Mouse (Mus musculus) hindbrain, embryonic 13.5 days (tissue): ENCODE data around the gene Snrnp25. TPM values are rescaled to one million over a fixed set of nuclear protein-coding genes. Genes with fewer than 3 reads are reported as not detected.
A peak's percentile ranks its signal among the peaks of the same experiment; 100 is the strongest.

Experiments used
- ATAC-seq: fragments of 200-750 bp; cut with Nextera tagmentation; 2 replicates; pipeline ENCODE4 v1.8.0; 2017; ENCODE audit warnings: moderate TSS enrichment; ENCODE audit not compliant: low FRiP score
- H3K27ac ChIP-seq: fragments of 300-500 bp; sonication (generic); 2 replicates; pipeline ENCODE4 v1.5.1; 2015; ENCODE audit warnings: inconsistent platforms, mild to moderate bottlenecking, moderate library complexity
- H3K27me3 ChIP-seq: fragments of 300-500 bp; sonication (generic); 2 replicates; pipeline ENCODE4 v1.6.1; 2015; ENCODE audit warnings: mild to moderate bottlenecking, inconsistent platforms
- H3K36me3 ChIP-seq: fragments of 300-500 bp; sonication (generic); 2 replicates; pipeline ENCODE4 v1.6.1; 2015; ENCODE audit warnings: mild to moderate bottlenecking, inconsistent platforms
- H3K4me1 ChIP-seq: fragments of 300-500 bp; sonication (generic); replicated peaks from 2 replicates; pipeline ENCODE4 v1.6.1; 2015; ENCODE audit warnings: inconsistent platforms
- H3K4me2 ChIP-seq: fragments of 300-500 bp; sonication (generic); 2 replicates; pipeline ENCODE4 v1.6.1; 2015; ENCODE audit warnings: inconsistent platforms, mild to moderate bottlenecking, moderate library complexity
- H3K4me3 ChIP-seq: fragments of 300-500 bp; sonication (generic); 2 replicates; pipeline ENCODE4 v1.5.1; 2015; ENCODE audit warnings: mild to moderate bottlenecking, inconsistent platforms
- H3K9ac ChIP-seq: fragments of 300-500 bp; sonication (generic); 2 replicates; pipeline ENCODE4 v1.6.1; 2015; ENCODE audit warnings: mild to moderate bottlenecking, inconsistent platforms
- H3K9me3 ChIP-seq: fragments of 300-500 bp; sonication (generic); 2 replicates; pipeline ENCODE4 v1.6.1; 2016; ENCODE audit warnings: inconsistent platforms
- WGBS: fragments of 180-500 bp; shearing (Covaris S2); methylation state at CpG from one replicate; pipeline ENCODE4 v1.1.7; 2015; 5-methylcytosine and 5-hydroxymethylcytosine counted together
- polyA plus RNA-seq: library from polyadenylated mRNA; unstranded; fragments of >200 nt; fragmentation: Nextera tagmentation; extraction: Ambion mirVana; gene quantifications from 2 replicates; pipeline ENCODE4 v1.2.1, GENCODE M21; 2015

The Snrnp25 gene
- polyA plus RNA-seq, 1 experiment from 2014 or later, result 46.9 TPM

GRCm38 (mm10) chr11:32238093-32238860, 33.1 kb downstream of the Snrnp25 start:
- Histone ChIP-seq H3K27me3 (no peaks in the 10 kb centered on the region), H3K9ac (no peak overlapping the region), H3K36me3 (peaks cover 64% of the 10 kb centered on the region), H3K4me2 (no peak overlapping the region), H3K9me3 (no peaks in the 10 kb centered on the region), H3K4me1 (peaks cover 42% of the 10 kb centered on the region), H3K27ac (no peak overlapping the region), H3K4me3 (no peak overlapping the region)
- WGBS, result 67% methylated on average over 5 of the region's 5 CpGs
- no peak; the same call in 1 of the 2 replicates for ATAC-seq

GRCm38 (mm10) chr11:32241391-32241790, 36.2 kb downstream of the Snrnp25 start:
- H3K9me3 ChIP-seq, result no peaks in the 10 kb centered on the region
- H3K4me2 ChIP-seq, result no peak overlapping the region
- H3K4me3 ChIP-seq, result no peak overlapping the region
- H3K4me1 ChIP-seq, result peaks cover 11% of the 10 kb centered on the region
- peaks cover 64% of the 10 kb centered on the region for H3K36me3 ChIP-seq
- no peak overlapping the region for H3K9ac ChIP-seq
- H3K27me3 ChIP-seq, result no peaks in the 10 kb centered on the region
- no peak overlapping the region; the same call in 1 of the 2 replicates for H3K27ac ChIP-seq
- no peak for ATAC-seq

GRCm38 (mm10) chr11:32242209-32242608, 37.0 kb downstream of the Snrnp25 start:
- H3K9me3 ChIP-seq, result no peaks in the 10 kb centered on the region
- H3K4me3 ChIP-seq, result no peak overlapping the region
- 85% methylated on average over 3 of the region's 3 CpGs for WGBS
- no peak overlapping the region for H3K27ac ChIP-seq
- no peaks in the 10 kb centered on the region for H3K27me3 ChIP-seq
- H3K4me2 ChIP-seq, result no peak overlapping the region
- peaks cover 66% of the 10 kb centered on the region for H3K36me3 ChIP-seq
- H3K9ac ChIP-seq, result no peak overlapping the region
- no peak for ATAC-seq
- peaks cover 2% of the 10 kb centered on the region; the same call in 1 of the 2 replicates for H3K4me1 ChIP-seq

DNA sequence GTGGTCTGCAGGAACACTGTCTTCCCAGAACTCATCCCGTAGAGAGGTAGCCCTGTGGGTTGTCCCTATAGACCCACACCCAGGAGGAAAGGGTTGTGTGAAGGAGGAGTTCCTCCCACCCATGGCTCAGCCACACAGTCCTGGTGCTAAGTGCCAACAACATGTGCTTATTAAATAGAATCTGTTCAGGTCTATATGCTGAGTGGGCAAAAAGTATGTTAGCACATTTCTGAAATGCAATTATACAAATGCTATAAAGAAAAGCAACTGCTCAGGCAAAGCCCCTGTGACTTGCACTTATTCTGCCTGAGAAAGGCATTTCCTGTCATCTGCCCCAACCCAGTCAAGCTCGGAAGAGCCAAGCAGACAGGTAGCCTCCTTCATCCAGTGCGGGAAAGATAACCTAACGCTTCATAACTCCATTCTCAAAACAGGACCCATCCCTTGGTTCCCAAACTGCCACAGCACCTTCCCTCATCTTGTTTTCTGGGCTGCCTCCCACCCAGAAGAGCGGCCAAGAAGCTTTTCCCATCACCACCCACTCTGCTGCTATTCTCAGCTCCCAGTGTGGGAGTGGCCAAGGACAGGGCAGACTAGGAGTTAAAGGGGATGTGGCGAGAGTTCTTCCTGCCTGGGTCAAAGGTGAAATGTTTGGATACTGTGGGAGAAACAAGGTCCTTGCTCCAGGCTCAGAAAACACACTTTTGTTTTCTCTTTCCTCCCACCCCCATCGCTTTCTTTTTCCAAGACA, 38.2 kb downstream of the Snrnp25 start:
- no peaks in the 10 kb centered on the region for H3K4me1 ChIP-seq
- 77% methylated on average over 7 of the region's 7 CpGs for WGBS
- no peaks in the 10 kb centered on the region for H3K9me3 ChIP-seq
- no peak overlapping the region for H3K4me3 ChIP-seq
- H3K4me2 ChIP-seq, result no peak overlapping the region
- ATAC-seq, result no peak
- H3K36me3 ChIP-seq, result peaks cover 75% of the 10 kb centered on the region
- H3K27me3 ChIP-seq, result no peaks in the 10 kb centered on the region
- H3K9ac ChIP-seq, result no peak overlapping the region
- H3K27ac ChIP-seq, result peak overlapping the region; percentile 35; the same call in 1 of the 2 replicates

DNA sequence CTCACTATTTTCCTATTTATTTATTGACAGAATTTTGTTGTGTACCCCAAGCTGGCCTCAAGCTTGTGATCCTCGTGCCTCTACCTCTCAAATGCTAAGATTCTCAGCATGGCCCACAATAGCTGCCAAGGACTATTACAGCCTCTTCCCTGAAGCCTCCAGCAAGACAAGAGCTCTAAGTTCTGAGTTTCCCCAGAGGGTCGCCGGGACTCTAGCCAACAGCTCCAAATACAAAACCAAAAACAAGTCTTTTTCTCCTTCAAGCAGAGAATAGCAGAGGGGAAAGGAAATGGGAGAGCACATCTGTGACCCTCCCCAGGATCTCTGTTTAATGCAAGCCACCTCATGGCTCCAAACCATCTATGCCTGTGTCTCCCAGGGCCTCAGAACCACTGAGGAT, 38.8 kb downstream of the Snrnp25 start:
- no peak overlapping the region for H3K4me2 ChIP-seq
- no peak for ATAC-seq
- H3K27me3 ChIP-seq, result no peaks in the 10 kb centered on the region
- no peak overlapping the region for H3K9ac ChIP-seq
- no peaks in the 10 kb centered on the region for H3K4me1 ChIP-seq
- peaks cover 74% of the 10 kb centered on the region for H3K36me3 ChIP-seq
- no peak overlapping the region for H3K27ac ChIP-seq
- 83% methylated on average over 3 of the region's 3 CpGs for whole genome bisulfite sequencing
- H3K9me3 ChIP-seq, result no peaks in the 10 kb centered on the region
- no peak overlapping the region for H3K4me3 ChIP-seq

DNA sequence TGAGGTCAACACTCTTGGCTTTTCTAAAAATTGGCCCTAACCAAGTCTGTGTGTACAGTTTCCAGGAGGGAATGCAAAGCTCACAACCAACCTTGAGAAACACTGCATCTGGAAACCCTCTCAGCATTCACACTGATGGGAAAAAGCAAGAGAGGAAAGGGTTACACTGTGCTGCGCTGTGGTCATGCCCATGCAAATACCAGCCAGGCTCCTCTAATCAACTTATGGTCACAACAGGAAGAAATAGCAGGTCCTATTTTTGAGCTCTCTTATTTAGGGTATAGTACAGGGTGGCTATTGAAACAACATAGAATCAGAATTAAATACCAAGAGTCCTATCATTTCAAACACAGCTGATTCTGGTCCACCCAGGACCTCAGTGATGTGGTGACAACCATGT, 39.4 kb downstream of the Snrnp25 start:
- H3K27me3 ChIP-seq, result no peaks in the 10 kb centered on the region
- H3K4me3 ChIP-seq, result no peak overlapping the region
- ATAC-seq, result no peak
- H3K4me1 ChIP-seq, result no peaks in the 10 kb centered on the region
- H3K9me3 ChIP-seq, result no peaks in the 10 kb centered on the region
- no peak overlapping the region for H3K9ac ChIP-seq
- H3K4me2 ChIP-seq, result no peak overlapping the region
- 97% methylated on average over 1 of the region's 1 CpGs for WGBS
- no peak overlapping the region for H3K27ac ChIP-seq
- H3K36me3 ChIP-seq, result peaks cover 76% of the 10 kb centered on the region

GRCm38 (mm10) chr11:32245614-32246013, 40.4 kb downstream of the Snrnp25 start:
- ATAC-seq, result no peak
- Histone ChIP-seq H3K4me1 (no peaks in the 10 kb centered on the region), H3K9ac (no peak overlapping the region), H3K36me3 (peaks cover 76% of the 10 kb centered on the region), H3K4me3 (no peak overlapping the region), H3K9me3 (no peaks in the 10 kb centered on the region), H3K27me3 (no peaks in the 10 kb centered on the region), H3K27ac (no peak overlapping the region), H3K4me2 (no peak overlapping the region)
- 95% methylated on average over 6 of the region's 6 CpGs for WGBS

DNA sequence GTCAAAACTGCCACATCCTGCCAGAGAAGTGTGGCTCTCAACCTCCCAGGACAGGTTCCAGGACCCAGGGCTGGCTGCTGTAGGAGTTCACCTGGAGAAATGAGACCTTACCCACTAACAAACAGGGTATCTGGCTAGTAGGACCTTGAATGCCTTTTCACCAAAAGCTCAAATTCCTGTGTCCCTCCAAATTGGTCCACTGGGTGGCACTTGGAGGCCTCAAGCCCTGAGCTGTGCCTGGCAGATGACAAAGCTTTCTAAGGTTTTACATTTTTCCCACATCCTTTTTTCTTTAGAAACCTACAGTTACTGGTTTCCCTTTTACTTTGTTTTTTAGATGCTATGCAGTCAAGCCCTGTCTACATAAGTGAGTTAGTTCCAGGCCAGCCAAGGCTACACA, 41.9 kb downstream of the Snrnp25 start:
- Histone ChIP-seq H3K4me3 (no peak overlapping the region), H3K9ac (no peak overlapping the region), H3K36me3 (peaks cover 75% of the 10 kb centered on the region), H3K9me3 (no peaks in the 10 kb centered on the region), H3K27me3 (no peaks in the 10 kb centered on the region), H3K4me1 (no peaks in the 10 kb centered on the region), H3K4me2 (no peak overlapping the region), H3K27ac (no peak overlapping the region)
- ATAC-seq, result no peak

- no peaks in the 10 kb centered on the region for H3K9me3 ChIP-seq
These were observed 43.1 kb downstream of the Snrnp25 start for GRCm38 (mm10) chr11:32248350-32248749.

DNA sequence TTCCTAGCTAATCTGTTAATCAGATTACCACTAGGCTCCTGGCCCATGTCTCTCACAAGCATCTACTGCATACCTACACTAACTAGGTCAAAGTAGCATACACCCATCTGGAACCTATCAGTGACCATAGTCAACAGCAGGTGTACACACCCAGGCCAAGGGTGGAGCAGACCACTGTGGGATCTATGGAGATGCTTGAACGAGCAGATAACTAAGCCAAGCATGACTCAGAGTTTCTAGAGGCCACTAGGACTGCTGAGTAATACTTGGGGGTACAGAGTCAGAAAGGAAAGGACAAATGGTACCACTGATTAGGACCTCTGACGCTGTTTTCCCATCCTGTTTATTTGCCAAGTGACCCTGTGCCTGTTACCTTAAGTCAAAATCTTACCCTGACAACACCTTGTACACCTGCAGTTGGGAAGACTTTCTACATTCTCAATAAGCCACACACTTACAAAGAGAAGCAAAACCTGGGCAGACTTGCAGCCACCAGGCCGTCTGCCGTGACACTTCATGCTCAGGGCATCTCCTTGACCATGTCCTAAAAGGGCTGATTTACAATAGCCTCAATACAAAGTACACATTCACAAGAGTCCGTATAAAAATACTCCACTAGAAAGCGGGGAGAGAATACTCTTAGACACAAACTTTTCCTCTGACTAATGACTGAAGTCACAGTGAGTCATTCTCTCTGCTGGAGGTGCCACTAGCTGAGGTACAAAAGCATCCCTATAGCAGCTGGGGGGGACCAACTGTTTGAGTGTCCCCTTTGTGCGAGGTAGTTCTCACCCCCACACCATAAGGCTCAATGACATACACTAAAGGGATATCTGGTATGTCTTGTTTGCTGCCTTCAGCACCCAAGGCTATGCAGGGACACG, 45.9 kb downstream of the Snrnp25 start:
- no peaks in the 10 kb centered on the region for H3K4me1 ChIP-seq
- H3K27me3 ChIP-seq, result no peaks in the 10 kb centered on the region
- H3K4me3 ChIP-seq, result no peak overlapping the region
- H3K9ac ChIP-seq, result no peak overlapping the region
- no peak for ATAC-seq
- peaks cover 87% of the 10 kb centered on the region for H3K36me3 ChIP-seq
- WGBS, result 89% methylated on average over 8 of the region's 8 CpGs
- no peaks in the 10 kb centered on the region for H3K9me3 ChIP-seq
- H3K27ac ChIP-seq, result no peak overlapping the region
- H3K4me2 ChIP-seq, result no peak overlapping the region

More at GRCm38 (mm10) chr11:32248350-32248749, 43.1 kb downstream of the Snrnp25 start:
- no peak overlapping the region for H3K4me2 ChIP-seq
- H3K27ac ChIP-seq, result no peak overlapping the region
- no peak overlapping the region for H3K4me3 ChIP-seq
- ATAC-seq, result no peak
- H3K9ac ChIP-seq, result no peak overlapping the region
- no peaks in the 10 kb centered on the region for H3K27me3 ChIP-seq
- peaks cover 79% of the 10 kb centered on the region for H3K36me3 ChIP-seq
- H3K4me1 ChIP-seq, result no peaks in the 10 kb centered on the region
- WGBS, result 86% methylated on average over 3 of the region's 3 CpGs

DNA sequence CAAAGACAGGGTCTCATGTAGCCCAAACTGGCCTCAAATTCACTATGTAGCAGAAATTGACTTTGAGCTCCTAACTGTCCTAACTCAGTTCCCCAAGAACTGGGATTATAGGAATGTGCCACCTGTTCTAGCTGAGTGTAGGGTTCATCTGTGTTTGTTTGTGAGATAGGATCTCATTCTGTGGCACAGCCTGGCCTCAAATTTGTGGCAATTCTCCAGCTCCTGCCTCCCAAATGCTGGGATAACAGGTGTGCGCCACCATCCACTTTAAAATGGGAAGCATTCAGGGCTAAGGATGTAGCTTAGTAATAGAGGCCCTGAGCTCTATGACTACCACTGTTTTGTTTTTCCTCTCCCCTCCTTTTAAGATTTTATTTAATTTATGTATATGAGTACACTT, 47.9 kb downstream of the Snrnp25 start:
- H3K36me3 ChIP-seq, result peaks cover 70% of the 10 kb centered on the region
- no peak overlapping the region for H3K4me2 ChIP-seq
- H3K4me3 ChIP-seq, result no peak overlapping the region
- no peak overlapping the region for H3K9ac ChIP-seq
- no peaks in the 10 kb centered on the region for H3K9me3 ChIP-seq
- no peak for ATAC-seq
- no peak overlapping the region for H3K27ac ChIP-seq
- WGBS, result 96% methylated on average over 1 of the region's 1 CpGs
- H3K4me1 ChIP-seq, result no peaks in the 10 kb centered on the region
- no peaks in the 10 kb centered on the region for H3K27me3 ChIP-seq

DNA sequence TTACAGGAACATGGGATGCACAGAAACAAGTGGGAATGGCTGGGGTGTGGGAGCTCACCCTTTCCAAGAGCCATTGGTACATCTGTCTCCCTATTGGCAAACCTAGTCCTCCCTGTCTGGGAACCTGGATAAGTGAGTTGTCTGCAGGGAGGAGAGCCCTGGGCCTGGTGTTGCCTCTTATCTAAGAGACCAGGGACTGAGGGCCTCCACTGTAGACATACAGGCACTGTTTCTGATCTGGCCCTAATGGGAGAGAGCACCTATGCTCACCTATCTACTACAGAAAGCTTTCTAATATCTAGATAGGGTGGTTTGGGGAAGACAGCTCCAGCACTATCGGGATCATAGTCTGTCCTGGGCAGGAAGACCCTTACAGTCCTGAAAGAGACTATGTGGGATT, 50.9 kb downstream of the Snrnp25 start:
- no peaks in the 10 kb centered on the region for H3K4me1 ChIP-seq
- H3K27me3 ChIP-seq, result no peaks in the 10 kb centered on the region
- H3K9ac ChIP-seq, result peak overlapping the region; percentile 13; the same call in 1 of the 2 replicates
- no peak overlapping the region for H3K4me3 ChIP-seq
- no peak overlapping the region for H3K27ac ChIP-seq
- no peaks in the 10 kb centered on the region for H3K9me3 ChIP-seq
- no peak overlapping the region for H3K4me2 ChIP-seq
- WGBS, result 100% methylated on average over 1 of the region's 1 CpGs
- ATAC-seq, result no peak
- H3K36me3 ChIP-seq, result peaks cover 52% of the 10 kb centered on the region
